Mouse (Mus musculus) C3H10T1/2 (cell line): ENCODE measurements around the gene Mycbp. TPM values are rescaled to one million over a fixed set of nuclear protein-coding genes. Genes with fewer than 3 reads are reported as not detected.

Experiments used
- polyA plus RNA-seq, 2 experiments: library from polyadenylated mRNA; unstranded; fragments of >200 nt; fragmentation: generic; extraction: Trizol; gene quantifications; one replicate each; pipeline ENCODE4 v1.2.1; 2012; ENCODE audit warnings: missing spikeins in 2 of 2

The Mycbp gene
- 10 to 100 TPM; 12.3 to 24.6 TPM for polyA plus RNA-seq

GRCm38 (mm10) chr4:123904333-123905125, at the start of gene Mycbp:
TSS of gene Mycbp (plus strand) at chr4:123904832.

GRCm38 (mm10) chr4:123859379-123859778, 45.3 kb upstream of the Mycbp start, which contains the start of gene 4933427I04Rik:
TSS of gene 4933427I04Rik (plus strand) at chr4:123859679.

GRCm38 (mm10) chr4:123916748-123917547, 12.3 kb downstream of the Mycbp start, which contains the start of gene Rragc:
TSS of gene Rragc (plus strand) at chr4:123917446.

GRCm38 (mm10) chr4:123917548-123918140, 13.0 kb downstream of the Mycbp start, which contains the start of gene 4930535I16Rik:
TSS of gene 4930535I16Rik (minus strand) at chr4:123918022.

Other genes with a start within 250 kb of the Mycbp start
- 10 to 100 TPM in 1 of 2 experiments, 1 to 10 TPM in 1; 2.4 to 37.3 TPM for gene Macf1, start 220.5 kb upstream of the Mycbp start, polyA plus RNA-seq
- gene Ndufs5, start 186.6 kb upstream of the Mycbp start, polyA plus RNA-seq: 100 to 1,000 TPM; 156 to 312 TPM
- 1 to 10 TPM; 1.2 to 7.3 TPM for gene Akirin1, start 154.5 kb upstream of the Mycbp start, polyA plus RNA-seq
- gene Rhbdl2, start 117.0 kb upstream of the Mycbp start, polyA plus RNA-seq: under 1 TPM; 0.13 to 0.41 TPM
- gene 4933427I04Rik, start 45.2 kb upstream of the Mycbp start, polyA plus RNA-seq: under 1 TPM in 1 of 2 experiments, not detected in 1; 0.02 TPM
- gene Rragc, start 12.6 kb downstream of the Mycbp start, polyA plus RNA-seq: 10 to 100 TPM in 1 of 2 experiments, 1 to 10 TPM in 1; 7.8 to 38.6 TPM
- under 1 TPM; 0.07 to 0.21 TPM for gene 4930535I16Rik, start 13.2 kb downstream of the Mycbp start, polyA plus RNA-seq